Mouse (Mus musculus): ENCODE results near the gene Cd163l1. TPM values are rescaled to one million over a fixed set of nuclear protein-coding genes. Genes with fewer than 3 reads are reported as not detected.

The Cd163l1 gene
- 0.30 and 0.66 TPM in 2 replicates for polyA plus RNA-seq (2012; rRNA removed)

- 91% methylated on average over 2 of the region's 2 CpGs for WGBS
- TF ChIP-seq CTCF (conservative IDR thresholded peaks at IDR 0.05; ENCODE audit: insufficient read depth, insufficient read length, low read depth, low read length) (no peak), POLR2A (IDR thresholded peaks at IDR 0.05; ENCODE audit: low read depth, low read length) (no peak)
These were observed at the start of gene Cd163l1 for GRCm38 (mm10) chr7:140217967-140218366. TSS of gene Cd163l1 (plus strand) at chr7:140218267.

DNA sequence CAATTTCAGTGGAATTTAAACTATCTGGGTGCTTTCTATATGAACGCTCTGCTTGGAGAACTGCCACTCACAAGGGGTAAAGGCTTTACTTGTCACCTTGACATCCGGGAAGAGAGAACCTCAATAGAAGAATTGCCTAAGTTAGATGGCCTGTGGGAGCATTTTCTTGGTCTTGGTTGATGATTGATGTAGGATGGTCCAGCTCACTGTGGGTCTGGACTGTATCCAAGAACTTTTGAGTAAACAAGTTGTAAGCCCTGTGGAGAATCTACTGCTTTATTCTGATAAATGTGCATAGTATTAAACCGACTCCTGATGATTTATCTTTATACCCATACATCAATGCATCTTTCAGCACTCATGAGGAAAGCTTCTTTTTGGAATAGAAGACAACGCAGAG lies 48.7 kb upstream of the Cd163l1 start:
- H3K27me3 ChIP-seq (replicated peaks; ENCODE audit: control insufficient read depth, insufficient read depth, low read length), result no peaks in the 10 kb centered on the region
- DNase-seq, result peak; percentile 73
- WGBS, result 43% methylated on average over 4 of the region's 4 CpGs
- H3K27ac ChIP-seq (ENCODE audit: insufficient read depth, low read depth, low read length), result no peak overlapping the region
- no peaks in the 10 kb centered on the region for H3K36me3 ChIP-seq (ENCODE audit: control insufficient read depth, insufficient read depth, low read length)
- TF ChIP-seq POLR2A (IDR thresholded peaks at IDR 0.05; ENCODE audit: low read depth, low read length) (no peak), CTCF (conservative IDR thresholded peaks at IDR 0.05; ENCODE audit: insufficient read depth, insufficient read length, low read depth, low read length) (no peak)
- H3K4me1 ChIP-seq (ENCODE audit: control insufficient read depth, insufficient read depth, low read length), result peaks cover 8% of the 10 kb centered on the region; the same call in 1 of the 2 replicates
- no peak overlapping the region for H3K4me3 ChIP-seq (ENCODE audit: insufficient read depth, low read depth, low read length)

More at GRCm38 (mm10) chr7:140217967-140218366, at the start of gene Cd163l1:
- H3K4me1 ChIP-seq (ENCODE audit: control insufficient read depth, insufficient read depth, low read length), result no peaks in the 10 kb centered on the region
- H3K27ac ChIP-seq (ENCODE audit: insufficient read depth, low read depth, low read length), result no peak within 1 kb of the TSS
- H3K27me3 ChIP-seq (replicated peaks; ENCODE audit: control insufficient read depth, insufficient read depth, low read length), result no peaks in the 10 kb centered on the region
- H3K36me3 ChIP-seq (ENCODE audit: control insufficient read depth, insufficient read depth, low read length), result no peaks in the 10 kb centered on the region
- DNase-seq, result no peak
- H3K4me3 ChIP-seq (ENCODE audit: insufficient read depth, low read depth, low read length), result no peak within 1 kb of the TSS

- H3K36me3 ChIP-seq (ENCODE audit: control insufficient read depth, insufficient read depth, low read length), result no peaks in the 10 kb centered on the region
- peak; percentile 81 for DNase-seq
- no peaks in the 10 kb centered on the region for H3K27me3 ChIP-seq (replicated peaks; ENCODE audit: control insufficient read depth, insufficient read depth, low read length)
- TF ChIP-seq CTCF (conservative IDR thresholded peaks at IDR 0.05; ENCODE audit: insufficient read depth, insufficient read length, low read depth, low read length) (no peak), POLR2A (IDR thresholded peaks at IDR 0.05; ENCODE audit: low read depth, low read length) (no peak)
- H3K4me1 ChIP-seq (ENCODE audit: control insufficient read depth, insufficient read depth, low read length), result peaks cover 8% of the 10 kb centered on the region; the same call in 1 of the 2 replicates
- 70% methylated on average over 3 of the region's 3 CpGs for WGBS
- H3K4me3 ChIP-seq (ENCODE audit: insufficient read depth, low read depth, low read length), result no peak overlapping the region
- H3K27ac ChIP-seq (ENCODE audit: insufficient read depth, low read depth, low read length), result no peak overlapping the region; the same call in 1 of the 2 replicates
These were observed 47.2 kb upstream of the Cd163l1 start for GRCm38 (mm10) chr7:140170863-140171262.

GRCm38 (mm10) chr7:140172936-140173335 lies 45.1 kb upstream of the Cd163l1 start, which contains the start of gene Olfr523:
TSS of gene Olfr523 (plus strand) at chr7:140173217.
- Histone ChIP-seq H3K27ac (ENCODE audit: insufficient read depth, low read depth, low read length) (no peak within 1 kb of the TSS), H3K4me1 (ENCODE audit: control insufficient read depth, insufficient read depth, low read length) (peaks cover 8% of the 10 kb centered on the region; the same call in 1 of the 2 replicates), H3K27me3 (replicated peaks; ENCODE audit: control insufficient read depth, insufficient read depth, low read length) (no peaks in the 10 kb centered on the region), H3K36me3 (ENCODE audit: control insufficient read depth, insufficient read depth, low read length) (no peaks in the 10 kb centered on the region), H3K4me3 (ENCODE audit: insufficient read depth, low read depth, low read length) (no peak within 1 kb of the TSS)
- DNase-seq, result no peak
- no peak for TF ChIP-seq POLR2A (IDR thresholded peaks at IDR 0.05; ENCODE audit: low read depth, low read length)
- TF ChIP-seq CTCF (conservative IDR thresholded peaks at IDR 0.05; ENCODE audit: insufficient read depth, insufficient read length, low read depth, low read length), result no peak
- WGBS, result 21% methylated on average over 1 of the region's 1 CpGs

GRCm38 (mm10) chr7:140179176-140179575 lies 38.9 kb upstream of the Cd163l1 start:
- Histone ChIP-seq H3K36me3 (ENCODE audit: control insufficient read depth, insufficient read depth, low read length) (no peaks in the 10 kb centered on the region), H3K4me3 (ENCODE audit: insufficient read depth, low read depth, low read length) (no peak overlapping the region), H3K4me1 (ENCODE audit: control insufficient read depth, insufficient read depth, low read length) (no peaks in the 10 kb centered on the region; the same call in 1 of the 2 replicates), H3K27me3 (replicated peaks; ENCODE audit: control insufficient read depth, insufficient read depth, low read length) (no peaks in the 10 kb centered on the region), H3K27ac (ENCODE audit: insufficient read depth, low read depth, low read length) (no peak overlapping the region)
- 35% methylated on average over 2 of the region's 2 CpGs for WGBS
- peak; percentile 94 for DNase-seq
- TF ChIP-seq POLR2A (IDR thresholded peaks at IDR 0.05; ENCODE audit: low read depth, low read length) (no peak), CTCF (conservative IDR thresholded peaks at IDR 0.05; ENCODE audit: insufficient read depth, insufficient read length, low read depth, low read length) (no peak)

- DNase-seq, result no peak
- H3K4me1 ChIP-seq (ENCODE audit: control insufficient read depth, insufficient read depth, low read length), result no peaks in the 10 kb centered on the region; the same call in 1 of the 2 replicates
- H3K27me3 ChIP-seq (replicated peaks; ENCODE audit: control insufficient read depth, insufficient read depth, low read length), result no peaks in the 10 kb centered on the region
- WGBS, result 78% methylated on average over 2 of the region's 2 CpGs
- no peaks in the 10 kb centered on the region for H3K36me3 ChIP-seq (ENCODE audit: control insufficient read depth, insufficient read depth, low read length)
- no peak overlapping the region for H3K4me3 ChIP-seq (ENCODE audit: insufficient read depth, low read depth, low read length)
- TF ChIP-seq CTCF (conservative IDR thresholded peaks at IDR 0.05; ENCODE audit: insufficient read depth, insufficient read length, low read depth, low read length) (no peak), POLR2A (IDR thresholded peaks at IDR 0.05; ENCODE audit: low read depth, low read length) (no peak)
- no peak overlapping the region for H3K27ac ChIP-seq (ENCODE audit: insufficient read depth, low read depth, low read length)
These were observed 37.4 kb upstream of the Cd163l1 start for GRCm38 (mm10) chr7:140180692-140181091.

GRCm38 (mm10) chr7:140184206-140184605 lies 33.9 kb upstream of the Cd163l1 start:
- DNase-seq, result peak; percentile 56
- TF ChIP-seq CTCF (conservative IDR thresholded peaks at IDR 0.05; ENCODE audit: insufficient read depth, insufficient read length, low read depth, low read length) (no peak), POLR2A (IDR thresholded peaks at IDR 0.05; ENCODE audit: low read depth, low read length) (no peak)

More at GRCm38 (mm10) chr7:140184206-140184605, 33.9 kb upstream of the Cd163l1 start:
- Histone ChIP-seq H3K36me3 (ENCODE audit: control insufficient read depth, insufficient read depth, low read length) (no peaks in the 10 kb centered on the region), H3K27ac (ENCODE audit: insufficient read depth, low read depth, low read length) (no peak overlapping the region), H3K4me1 (ENCODE audit: control insufficient read depth, insufficient read depth, low read length) (no peaks in the 10 kb centered on the region; the same call in 1 of the 2 replicates), H3K4me3 (ENCODE audit: insufficient read depth, low read depth, low read length) (no peak overlapping the region), H3K27me3 (replicated peaks; ENCODE audit: control insufficient read depth, insufficient read depth, low read length) (no peaks in the 10 kb centered on the region)
- WGBS, result 72% methylated on average over 4 of the region's 4 CpGs
